Mouse (Mus musculus) stomach, postnatal 0 days (tissue): ENCODE measurements at regions not wholly inside any gene's neighbourhood (a gene's known extent, or its start where the extent isn't known, plus 50 kb on each side); places are given as distances from the start of the nearest gene placed in this dataset.

Source experiments
- ATAC-seq: fragments of 200-750 bp; cut with Nextera tagmentation; 2 replicates; pipeline ENCODE4 v1.8.0; 2017; ENCODE audit not compliant: low FRiP score, low TSS enrichment
- DNase-seq: peaks from one replicate; pipeline ENCODE4 v3.0.0-alpha.2; 2016; ENCODE audit warnings: low spot score
- H3K27ac ChIP-seq: fragments of 300-500 bp; sonication (generic); replicated peaks from 2 replicates; pipeline ENCODE4 v1.5.1; 2014; ENCODE audit warnings: mild to moderate bottlenecking, control low read depth
- H3K27me3 ChIP-seq: fragments of 300-500 bp; sonication (generic); 2 replicates; pipeline ENCODE4 v1.6.1; 2014; ENCODE audit warnings: low read length; ENCODE audit not compliant: control insufficient read depth, insufficient read depth
- H3K36me3 ChIP-seq: fragments of 300-500 bp; sonication (generic); 2 replicates; pipeline ENCODE4 v1.6.1; 2014; ENCODE audit warnings: low read length, mixed read lengths; ENCODE audit not compliant: control insufficient read depth, insufficient read depth
- H3K4me1 ChIP-seq: fragments of 300-500 bp; sonication (generic); replicated peaks from 2 replicates; pipeline ENCODE4 v1.6.1; 2014; ENCODE audit warnings: antibody characterized with exemption; ENCODE audit not compliant: control insufficient read depth, insufficient read depth
- H3K4me2 ChIP-seq: fragments of 300-500 bp; sonication (generic); replicated peaks from 2 replicates; pipeline ENCODE4 v1.6.1; 2014; ENCODE audit warnings: low read depth, mild to moderate bottlenecking, control low read depth, moderate library complexity
- H3K4me3 ChIP-seq: fragments of 300-500 bp; sonication (generic); 2 replicates; pipeline ENCODE4 v1.5.1; 2014; ENCODE audit warnings: low read depth, low read length, control low read depth
- H3K9ac ChIP-seq: fragments of 300-500 bp; sonication (generic); 2 replicates; pipeline ENCODE4 v1.6.1; 2014; ENCODE audit warnings: mild to moderate bottlenecking, low read length, control low read depth, mixed read lengths
- H3K9me3 ChIP-seq: fragments of 300-500 bp; sonication (generic); 2 replicates; pipeline ENCODE4 v1.6.1; 2016; ENCODE audit warnings: low read length; ENCODE audit not compliant: control insufficient read depth
- CTCF ChIP-seq: IDR thresholded peaks from 2 replicates; pipeline ENCODE4 v1.5.1; 2016; ENCODE audit warnings: antibody characterized with exemption, low read depth, mild to moderate bottlenecking, moderate library complexity
- EP300 ChIP-seq: optimal IDR thresholded peaks from 2 replicates; pipeline ENCODE3; 2016; ENCODE audit warnings: antibody characterized with exemption
- WGBS: fragments of 180-500 bp; shearing (Covaris S2); extraction: QIAGEN DNeasy Blood & Tissue Kit; methylation state at CpG from one replicate; pipeline ENCODE4 v1.1.7; 2014; 5-methylcytosine and 5-hydroxymethylcytosine counted together

DNA sequence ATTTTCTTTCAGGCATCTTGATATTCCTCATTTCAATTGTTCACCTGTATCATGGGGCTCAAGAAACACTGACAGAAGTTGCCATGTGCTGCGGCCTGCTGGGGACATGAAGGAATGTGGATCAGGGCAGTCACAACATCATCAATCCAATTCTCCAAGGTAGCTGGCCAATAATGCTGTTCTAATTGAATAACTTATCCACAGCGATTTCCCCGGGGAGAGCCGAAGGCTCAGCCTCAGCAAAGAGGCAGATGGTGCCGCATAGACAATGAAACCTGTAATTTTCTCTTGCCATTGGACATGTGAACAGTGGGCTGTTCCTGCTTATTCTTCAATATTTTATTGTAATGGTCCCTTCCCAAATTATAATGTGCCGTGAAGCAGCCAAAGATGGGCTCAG is 429.1 kb upstream of the Klf12 start:
- H3K36me3 ChIP-seq: no peaks in the 10 kb centered on the region
- ATAC-seq (no peak), DNase-seq (no peak)
- no peak overlapping the region for H3K4me2 ChIP-seq
- TF ChIP-seq EP300 (no peak), CTCF (no peak)
- no peaks in the 10 kb centered on the region for H3K9me3 ChIP-seq
- no peak overlapping the region for H3K4me3 ChIP-seq
- 94% methylated on average over 6 of the region's 6 CpGs for WGBS
- H3K9ac ChIP-seq: no peak overlapping the region
- H3K4me1 ChIP-seq: no peaks in the 10 kb centered on the region
- no peaks in the 10 kb centered on the region for H3K27me3 ChIP-seq
- H3K27ac ChIP-seq: no peak overlapping the region

DNA sequence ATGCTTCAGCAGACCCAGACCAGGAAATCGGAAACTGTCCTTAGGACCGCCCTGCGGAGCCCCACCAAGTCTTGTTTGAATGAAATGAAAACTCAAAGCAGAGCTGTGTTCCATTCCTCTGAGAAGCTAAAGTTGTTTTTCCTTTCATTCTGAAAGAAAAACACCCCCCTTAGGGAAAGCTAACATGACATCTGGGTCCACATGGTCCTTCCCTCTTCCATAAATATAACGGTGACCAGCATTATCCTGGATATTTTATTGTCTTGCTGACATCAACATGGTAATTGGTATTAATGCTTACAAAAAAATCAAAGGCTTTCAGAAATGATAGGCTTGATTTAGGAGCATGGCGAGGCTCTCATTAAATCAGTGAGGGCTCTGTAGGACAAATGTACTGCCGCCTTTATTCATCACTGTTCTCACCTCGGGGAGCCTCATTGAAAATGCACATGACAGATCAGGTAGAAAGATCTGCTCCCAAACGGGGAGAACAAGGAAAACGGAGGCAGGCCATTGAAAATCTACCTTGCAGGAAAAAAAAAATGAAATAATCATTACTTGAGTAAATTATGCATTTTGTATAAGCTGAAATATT is 381.0 kb upstream of the Klf12 start:
- Histone ChIP-seq H3K9me3 (no peaks in the 10 kb centered on the region), H3K36me3 (no peaks in the 10 kb centered on the region), H3K4me2 (no peak overlapping the region), H3K9ac (no peak overlapping the region), H3K4me3 (no peak overlapping the region), H3K27me3 (no peaks in the 10 kb centered on the region), H3K4me1 (no peaks in the 10 kb centered on the region), H3K27ac (no peak overlapping the region)
- TF ChIP-seq CTCF: no peak
- no peak for TF ChIP-seq EP300
- WGBS: 63% methylated on average over 9 of the region's 9 CpGs
- no peak for ATAC-seq
- no peak for DNase-seq

DNA sequence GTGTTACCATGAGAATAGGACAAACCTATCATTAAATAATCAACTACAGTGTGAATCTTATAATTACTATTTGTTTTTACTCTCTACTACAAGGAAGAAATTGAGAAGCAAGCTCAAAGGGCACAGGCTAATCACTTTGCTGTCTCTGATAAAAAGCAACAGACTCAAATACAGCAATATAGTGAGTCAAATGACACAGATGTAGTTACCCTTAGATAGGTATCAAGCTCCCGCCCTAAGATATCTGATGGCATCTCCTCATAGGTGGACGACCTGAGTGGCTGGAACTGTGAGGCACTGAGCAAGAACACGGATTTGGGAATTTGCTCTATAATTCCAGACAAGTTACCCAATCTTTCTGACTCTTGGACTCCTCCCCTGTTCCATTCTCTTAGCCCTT is 379.7 kb upstream of the Klf12 start:
- H3K4me2 ChIP-seq: no peak overlapping the region
- H3K27me3 ChIP-seq: no peaks in the 10 kb centered on the region
- TF ChIP-seq EP300 (no peak), CTCF (no peak)
- WGBS: 84% methylated on average over 3 of the region's 3 CpGs
- H3K4me3 ChIP-seq: no peak overlapping the region
- ATAC-seq: no peak
- H3K27ac ChIP-seq: no peak overlapping the region
- H3K4me1 ChIP-seq: no peaks in the 10 kb centered on the region
- H3K36me3 ChIP-seq: no peaks in the 10 kb centered on the region
- H3K9me3 ChIP-seq: no peaks in the 10 kb centered on the region
- DNase-seq: no peak
- no peak overlapping the region for H3K9ac ChIP-seq

DNA sequence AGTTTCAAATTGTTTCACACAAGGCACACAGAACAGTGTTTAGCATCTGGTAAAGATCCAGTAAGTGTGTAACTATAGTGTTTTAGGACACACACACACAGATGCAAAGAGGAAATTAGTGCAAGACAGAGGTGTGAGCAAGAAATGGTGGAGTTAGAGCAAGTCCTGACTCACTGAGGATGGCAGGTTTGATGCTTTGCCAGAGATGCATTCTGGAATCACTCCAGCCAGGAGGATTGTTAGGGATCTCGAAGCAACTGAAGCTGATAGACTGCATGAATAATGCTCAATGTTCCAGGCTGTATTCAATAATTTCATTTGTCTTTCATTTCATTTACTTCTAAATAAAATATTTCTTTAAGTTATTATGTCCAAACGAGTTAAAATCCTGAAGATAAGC is 357.6 kb upstream of the Klf12 start:
- Histone ChIP-seq H3K9me3 (no peaks in the 10 kb centered on the region), H3K4me3 (no peak overlapping the region), H3K27me3 (no peaks in the 10 kb centered on the region), H3K4me1 (no peaks in the 10 kb centered on the region), H3K36me3 (no peaks in the 10 kb centered on the region), H3K4me2 (no peak overlapping the region), H3K27ac (no peak overlapping the region), H3K9ac (no peak overlapping the region)
- no peak for DNase-seq
- ATAC-seq: no peak
- WGBS: 40% methylated on average over 2 of the region's 2 CpGs
- TF ChIP-seq EP300: no peak
- no peak for TF ChIP-seq CTCF

GRCm38 (mm10) chr14:100634521-100634920 is 350.0 kb upstream of the Klf12 start:
- H3K27me3 ChIP-seq: no peaks in the 10 kb centered on the region
- DNase-seq: no peak
- no peak overlapping the region for H3K27ac ChIP-seq
- H3K4me3 ChIP-seq: no peak overlapping the region
- H3K4me1 ChIP-seq: no peaks in the 10 kb centered on the region
- WGBS: 46% methylated on average over 6 of the region's 6 CpGs
- no peaks in the 10 kb centered on the region for H3K36me3 ChIP-seq
- no peak for ATAC-seq
- no peak overlapping the region for H3K4me2 ChIP-seq
- no peak for TF ChIP-seq CTCF
- TF ChIP-seq EP300: no peak
- H3K9ac ChIP-seq: no peak overlapping the region
- H3K9me3 ChIP-seq: no peaks in the 10 kb centered on the region

DNA sequence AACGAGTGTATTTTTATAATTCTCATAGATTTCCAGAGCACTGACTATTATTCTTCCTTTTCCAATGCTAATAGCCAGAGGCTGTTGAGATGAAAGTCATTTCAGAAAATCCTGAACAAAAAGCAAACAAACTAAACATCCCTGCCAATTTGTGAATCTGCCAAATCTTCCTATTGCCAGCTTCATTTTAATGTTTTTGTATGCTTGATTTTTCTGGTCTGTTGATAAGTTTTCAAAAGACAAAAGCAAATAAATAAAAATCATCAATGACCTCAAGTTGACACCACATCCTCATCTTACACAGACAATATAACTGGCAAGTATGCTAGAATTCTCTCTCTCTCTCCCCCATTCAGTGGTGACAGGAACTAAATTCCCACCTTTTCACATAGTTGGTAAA is 347.2 kb upstream of the Klf12 start:
- H3K27ac ChIP-seq: no peak overlapping the region
- no peak overlapping the region for H3K9ac ChIP-seq
- no peaks in the 10 kb centered on the region for H3K27me3 ChIP-seq
- TF ChIP-seq CTCF (no peak), EP300 (no peak)
- H3K4me1 ChIP-seq: no peaks in the 10 kb centered on the region
- DNase-seq: no peak
- no peaks in the 10 kb centered on the region for H3K36me3 ChIP-seq
- no peak overlapping the region for H3K4me3 ChIP-seq
- H3K4me2 ChIP-seq: no peak overlapping the region
- H3K9me3 ChIP-seq: no peaks in the 10 kb centered on the region
- no peak for ATAC-seq
- 53% methylated on average over 1 of the region's 1 CpGs for WGBS
